Mouse (Mus musculus) heart, postnatal 0 days (tissue): ENCODE results near the gene Emilin2. TPM values are rescaled to one million over a fixed set of nuclear protein-coding genes. Genes with fewer than 3 reads are reported as not detected.

Experiments
- ATAC-seq: fragments of 200-750 bp; cut with Nextera tagmentation; 2 replicates; pipeline ENCODE4 v1.8.0; 2017; ENCODE audit warnings: low read depth, moderate number of reproducible peaks, moderate library complexity; ENCODE audit not compliant: insufficient read depth
- DNase-seq: peaks from one replicate; pipeline ENCODE4 v3.0.0-alpha.2; 2016; ENCODE audit warnings: low spot score
- H3K27ac ChIP-seq: fragments of 300-500 bp; sonication (generic); 2 replicates; pipeline ENCODE4 v1.5.1; 2014; ENCODE audit warnings: low read depth, mild to moderate bottlenecking
- H3K27me3 ChIP-seq: fragments of 300-500 bp; sonication (generic); 2 replicates; pipeline ENCODE4 v1.6.1; 2014; ENCODE audit warnings: low read length, mixed read lengths; ENCODE audit not compliant: control insufficient read depth, insufficient read depth
- H3K36me3 ChIP-seq: fragments of 300-500 bp; sonication (generic); replicated peaks from 2 replicates; pipeline ENCODE4 v1.6.1; 2014; ENCODE audit warnings: low read length, mixed read lengths; ENCODE audit not compliant: control insufficient read depth, insufficient read depth
- H3K4me1 ChIP-seq: fragments of 300-500 bp; sonication (generic); 2 replicates; pipeline ENCODE4 v1.6.1; 2014; ENCODE audit warnings: antibody characterized with exemption; ENCODE audit not compliant: control insufficient read depth, insufficient read depth
- H3K4me2 ChIP-seq: fragments of 300-500 bp; sonication (generic); 2 replicates; pipeline ENCODE4 v1.6.1; 2014; ENCODE audit warnings: low read depth, mild to moderate bottlenecking, low read length, moderate library complexity
- H3K4me3 ChIP-seq: fragments of 300-500 bp; sonication (generic); 2 replicates; pipeline ENCODE4 v1.5.1; 2014; ENCODE audit warnings: low read depth, low read length
- H3K9ac ChIP-seq: fragments of 300-500 bp; sonication (generic); replicated peaks from 2 replicates; pipeline ENCODE4 v1.6.1; 2014; ENCODE audit warnings: low read depth, low read length, mixed read lengths
- H3K9me3 ChIP-seq: fragments of 300-500 bp; sonication (generic); replicated peaks from 2 replicates; pipeline ENCODE4 v1.6.1; 2016; ENCODE audit warnings: low read length; ENCODE audit not compliant: control insufficient read depth
- CTCF ChIP-seq: IDR thresholded peaks from 2 replicates; pipeline ENCODE4 v1.5.1; 2016; ENCODE audit warnings: antibody characterized with exemption, control low read depth, low read depth
- EP300 ChIP-seq: IDR thresholded peaks from 2 replicates; pipeline ENCODE4 v1.6.1; 2016; ENCODE audit warnings: antibody characterized with exemption, low read depth
- WGBS: fragments of 180-500 bp; shearing (Covaris S2); extraction: QIAGEN DNeasy Blood & Tissue Kit; methylation state at CpG from one replicate; pipeline ENCODE4 v1.1.7; 2014; 5-methylcytosine and 5-hydroxymethylcytosine counted together
- polyA plus RNA-seq: library from polyadenylated mRNA; unstranded; fragments of >200 nt; fragmentation: Nextera tagmentation; extraction: Ambion mirVana; gene quantifications from 2 replicates; pipeline ENCODE4 v1.2.1, GENCODE M21; 2015
- total RNA-seq: library from RNA; depleted of rRNA; stranded (reverse); fragments of >200 nt; gene quantifications from 2 replicates; pipeline ENCODE4 v1.2.3, GENCODE M21; 2014; ENCODE audit warnings: low replicate concordance

Gene Emilin2
- total and polyA plus RNA-seq, 2 experiments from 2014 or later: 65.3 to 86.4 TPM

DNA sequence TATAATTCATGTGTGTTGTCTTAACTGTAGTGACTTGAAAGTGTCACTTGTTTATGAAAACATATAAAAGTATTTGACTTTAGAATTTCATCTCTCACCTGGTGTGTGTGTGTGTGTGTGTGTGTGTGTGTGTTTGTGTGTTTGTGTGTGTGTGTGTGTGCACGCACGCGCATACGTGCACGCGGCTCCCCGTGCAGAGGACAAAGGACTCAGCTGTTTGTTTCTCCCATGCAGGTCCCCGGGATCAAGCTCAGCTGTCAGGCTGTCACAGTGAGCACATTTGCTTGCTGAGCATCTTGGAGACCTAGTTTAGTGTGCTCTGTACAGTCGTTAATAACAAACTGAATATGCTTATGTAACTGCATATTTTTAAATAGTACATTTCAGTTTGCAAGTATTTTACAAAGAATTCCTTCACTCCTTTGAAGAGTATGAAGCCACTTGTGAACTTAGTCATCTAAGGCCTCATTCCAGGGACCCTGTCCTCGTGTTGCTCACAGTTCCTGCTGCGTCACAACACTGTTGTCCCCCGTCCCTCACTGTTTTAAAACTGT lies 77.7 kb downstream of the Emilin2 start:
- Histone ChIP-seq H3K9ac (no peak overlapping the region), H3K4me1 (no peaks in the 10 kb centered on the region; the same call in 1 of the 2 replicates), H3K27ac (no peak overlapping the region), H3K4me3 (no peak overlapping the region), H3K27me3 (no peaks in the 10 kb centered on the region), H3K9me3 (no peaks in the 10 kb centered on the region), H3K36me3 (peaks cover 40% of the 10 kb centered on the region), H3K4me2 (no peak overlapping the region)
- TF ChIP-seq CTCF (no peak), EP300 (no peak)
- no peak for ATAC-seq
- WGBS: 72% methylated on average over 12 of the region's 12 CpGs
- DNase-seq: no peak

DNA sequence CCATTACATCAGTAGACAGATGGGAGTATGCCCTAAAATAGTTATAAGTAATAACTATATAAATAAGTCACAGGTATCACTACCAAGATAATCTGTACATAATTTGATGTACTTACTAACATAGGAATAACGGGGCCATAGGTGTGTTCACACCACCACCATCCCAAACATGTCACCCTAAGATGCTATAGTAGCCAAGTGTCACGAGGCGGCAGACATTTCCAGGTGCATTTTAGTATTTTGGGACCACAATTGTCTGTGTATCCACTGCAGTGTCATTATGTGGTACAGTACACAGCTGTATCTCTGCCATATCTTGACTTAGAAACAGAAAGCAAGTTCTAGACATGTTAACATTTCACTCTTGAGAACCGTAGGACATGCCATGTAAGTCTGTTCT lies 78.6 kb downstream of the Emilin2 start:
- H3K27me3 ChIP-seq: no peaks in the 10 kb centered on the region
- H3K4me3 ChIP-seq: no peak overlapping the region
- no peaks in the 10 kb centered on the region; the same call in 1 of the 2 replicates for H3K4me1 ChIP-seq
- H3K36me3 ChIP-seq: peaks cover 35% of the 10 kb centered on the region
- TF ChIP-seq CTCF: no peak
- TF ChIP-seq EP300: no peak
- 84% methylated on average over 4 of the region's 4 CpGs for WGBS
- no peak overlapping the region for H3K9ac ChIP-seq
- no peak overlapping the region for H3K4me2 ChIP-seq
- no peaks in the 10 kb centered on the region for H3K9me3 ChIP-seq
- ATAC-seq: no peak
- DNase-seq: no peak
- H3K27ac ChIP-seq: no peak overlapping the region

DNA sequence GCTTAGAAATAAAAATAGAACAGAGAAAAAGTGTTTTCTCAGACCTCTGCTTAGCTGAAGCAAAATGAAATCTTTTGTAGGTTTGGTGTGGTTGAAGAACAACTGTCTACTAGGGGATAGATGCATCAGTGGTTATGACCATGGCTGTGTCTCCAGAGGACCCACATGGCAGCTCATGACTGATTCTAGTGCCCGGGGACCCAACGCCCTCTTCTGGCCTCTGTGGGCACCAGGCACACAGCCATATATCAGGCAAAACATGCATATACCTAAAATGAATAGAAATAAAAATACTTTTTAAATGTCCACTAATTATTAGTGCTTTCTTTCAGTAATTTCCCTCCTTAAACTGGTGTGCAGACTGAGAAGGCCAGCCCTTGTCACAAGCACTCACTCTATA lies 79.8 kb downstream of the Emilin2 start:
- TF ChIP-seq EP300 (no peak), CTCF (no peak)
- Histone ChIP-seq H3K9me3 (no peaks in the 10 kb centered on the region), H3K4me2 (no peak overlapping the region), H3K27ac (no peak overlapping the region), H3K36me3 (peaks cover 24% of the 10 kb centered on the region), H3K4me3 (no peak overlapping the region), H3K9ac (no peak overlapping the region), H3K27me3 (no peaks in the 10 kb centered on the region), H3K4me1 (no peaks in the 10 kb centered on the region; the same call in 1 of the 2 replicates)
- ATAC-seq (no peak), DNase-seq (no peak)
- 90% methylated on average over 2 of the region's 2 CpGs for WGBS

DNA sequence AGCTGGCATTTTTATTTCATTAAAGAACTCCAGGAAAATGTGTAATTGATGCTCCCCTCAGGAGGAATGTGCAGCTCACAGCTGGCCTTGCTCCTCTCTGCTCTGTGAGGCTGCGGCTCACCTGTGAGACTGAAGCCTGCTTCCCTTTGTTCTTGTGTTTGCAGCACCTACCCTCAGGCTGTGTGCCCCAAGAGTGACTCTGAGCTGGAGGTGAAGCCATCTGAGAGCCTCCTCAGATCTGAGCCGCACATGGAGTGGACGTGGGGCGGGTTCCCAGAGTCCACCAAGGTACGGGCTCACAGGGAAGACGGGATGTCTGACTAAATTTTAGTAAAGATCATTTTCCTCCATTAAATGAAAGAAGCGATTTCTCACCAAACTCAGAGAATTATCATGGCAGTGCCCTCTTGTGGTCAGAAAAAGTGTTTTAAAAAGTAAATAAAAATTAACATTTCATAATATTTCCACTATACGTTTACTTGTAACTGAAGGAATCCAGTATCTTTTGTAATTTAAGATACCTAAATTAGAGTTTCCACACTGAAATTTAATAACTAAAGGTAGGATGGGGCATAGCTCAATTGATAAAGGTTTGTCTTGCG lies 81.6 kb downstream of the Emilin2 start:
- no peak overlapping the region for H3K27ac ChIP-seq
- no peak for DNase-seq

DNA sequence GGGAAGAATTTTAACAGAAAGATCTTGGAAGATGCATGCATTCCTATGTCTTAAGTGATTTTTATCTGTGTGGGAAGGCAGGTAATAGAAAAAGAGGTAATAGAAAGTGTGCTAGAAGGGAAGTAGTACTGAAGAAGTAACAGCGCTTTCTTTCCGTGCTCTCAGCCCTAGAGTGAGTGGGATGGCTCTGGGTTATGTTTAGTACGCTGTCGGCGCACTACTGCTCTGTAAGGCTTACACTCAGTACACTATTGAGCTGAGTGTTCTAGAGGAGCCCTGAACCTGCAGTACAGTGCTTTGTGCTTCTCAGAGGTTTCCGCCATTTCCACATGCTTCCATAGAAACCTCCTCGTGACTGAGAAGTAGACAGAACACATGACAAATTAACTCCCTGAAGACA lies 83.1 kb downstream of the Emilin2 start:
- 77% methylated on average over 7 of the region's 7 CpGs for WGBS
- peaks cover 14% of the 10 kb centered on the region for H3K36me3 ChIP-seq
- no peak overlapping the region for H3K4me2 ChIP-seq

More for the DNA sequence above, 81.6 kb downstream of the Emilin2 start:
- no peaks in the 10 kb centered on the region; the same call in 1 of the 2 replicates for H3K4me1 ChIP-seq
- H3K27me3 ChIP-seq: no peaks in the 10 kb centered on the region
- no peak overlapping the region for H3K4me2 ChIP-seq
- no peak overlapping the region for H3K9ac ChIP-seq
- no peaks in the 10 kb centered on the region for H3K9me3 ChIP-seq
- WGBS: 83% methylated on average over 9 of the region's 9 CpGs
- H3K4me3 ChIP-seq: no peak overlapping the region
- no peak for ATAC-seq
- TF ChIP-seq EP300: no peak
- TF ChIP-seq CTCF: 0 out of 2 replicates have a peak, but pooled peaks have one; percentile 21
- H3K36me3 ChIP-seq: peaks cover 22% of the 10 kb centered on the region

More for the DNA sequence above, 83.1 kb downstream of the Emilin2 start:
- ATAC-seq: no peak
- DNase-seq: no peak
- TF ChIP-seq EP300 (no peak), CTCF (no peak)
- Histone ChIP-seq H3K4me1 (peaks cover 4% of the 10 kb centered on the region; the same call in 1 of the 2 replicates), H3K27me3 (no peaks in the 10 kb centered on the region), H3K4me3 (no peak overlapping the region), H3K27ac (no peak overlapping the region), H3K9ac (no peak overlapping the region), H3K9me3 (no peaks in the 10 kb centered on the region)
